Mouse (Mus musculus): ENCODE measurements around the gene Ikzf1. TPM values are rescaled to one million over a fixed set of nuclear protein-coding genes. Genes with fewer than 3 reads are reported as not detected.

Ikzf1 gene
- total RNA-seq, 1 experiment = 0.49 TPM

- Histone ChIP-seq H3K4me1 (ENCODE audit: control insufficient read depth in 2 of 2, insufficient read depth in 2 of 2, low read length in 2 of 2, poor library complexity in 1 of 2) (no peaks in the 10 kb centered on the region), H3K27ac (ENCODE audit: insufficient read depth, low read depth, low read length, poor library complexity, severe bottlenecking) (no peak overlapping the region)
- TF ChIP-seq CHD2 (IDR thresholded peaks at IDR 0.05; ENCODE audit: low read depth, low read length) (no peak), ZC3H11A (IDR thresholded peaks at IDR 0.05; ENCODE audit: borderline replicate concordance, low read depth, low read length) (no peak), MAFK (IDR thresholded peaks at IDR 0.05; ENCODE audit: insufficient read depth, low read depth, low read length) (no peak), ZNF384 (IDR thresholded peaks at IDR 0.05; ENCODE audit: low read depth, low read length) (no peak), HCFC1 (IDR thresholded peaks at IDR 0.05; ENCODE audit: borderline replicate concordance, insufficient read depth, low read length) (no peak)
Measured at GRCm38 (mm10) chr11:11730062-11730461, 45.3 kb downstream of the Ikzf1 start.

GRCm38 (mm10) chr11:11731727-11732126 is 46.9 kb downstream of the Ikzf1 start:
- H3K36me3 ChIP-seq (ENCODE audit: control insufficient read depth, insufficient read depth, low read length, poor library complexity, severe bottlenecking) = no peaks in the 10 kb centered on the region
- in situ Hi-C loops (cut with MboI; ENCODE audit: low sequenced_read_pairs in 2 of 2, unreplicated experiment in 2 of 2) = loop anchor here (25.0 kb wide), 1 partner anchor 169 kb away; no protein-coding TSS in a partner anchor

More at GRCm38 (mm10) chr11:11730062-11730461, 45.3 kb downstream of the Ikzf1 start:
- Histone ChIP-seq H3K9me3 (ENCODE audit: control insufficient read depth, insufficient read depth, low read depth, low read length) (no peaks in the 10 kb centered on the region), H3K36me3 (ENCODE audit: control insufficient read depth, insufficient read depth, low read length, poor library complexity, severe bottlenecking) (no peaks in the 10 kb centered on the region), H3K9ac (ENCODE audit: insufficient read depth, low read depth, low read length, poor library complexity, severe bottlenecking) (no peak overlapping the region), H3K4me3 (ENCODE audit: insufficient read depth in 1 of 2, low read depth in 1 of 2, low read length in 2 of 2, poor library complexity in 1 of 2, severe bottlenecking in 1 of 2) (no peak overlapping the region)
- in situ Hi-C loops (cut with MboI; ENCODE audit: low sequenced_read_pairs in 2 of 2, unreplicated experiment in 2 of 2) = loop anchor here (25.0 kb wide), 1 partner anchor 168 kb away; no protein-coding TSS in a partner anchor
- DNase-seq (ENCODE audit: low read depth, low spot score) = no peak

GRCm38 (mm10) chr11:11732972-11733770 is 48.4 kb downstream of the Ikzf1 start:
- no peak overlapping the region for H3K27ac ChIP-seq (ENCODE audit: insufficient read depth, low read depth, low read length, poor library complexity, severe bottlenecking)
- TF ChIP-seq MAFK (IDR thresholded peaks at IDR 0.05; ENCODE audit: insufficient read depth, low read depth, low read length) (no peak), ZNF384 (IDR thresholded peaks at IDR 0.05; ENCODE audit: low read depth, low read length) (no peak), ZC3H11A (IDR thresholded peaks at IDR 0.05; ENCODE audit: borderline replicate concordance, low read depth, low read length) (no peak), CHD2 (IDR thresholded peaks at IDR 0.05; ENCODE audit: low read depth, low read length) (no peak), HCFC1 (IDR thresholded peaks at IDR 0.05; ENCODE audit: borderline replicate concordance, insufficient read depth, low read length) (no peak)
- DNase-seq (ENCODE audit: low read depth, low spot score) = no peak
- H3K36me3 ChIP-seq (ENCODE audit: control insufficient read depth, insufficient read depth, low read length, poor library complexity, severe bottlenecking) = no peaks in the 10 kb centered on the region
- in situ Hi-C loops (cut with MboI; ENCODE audit: low sequenced_read_pairs in 2 of 2, unreplicated experiment in 2 of 2) = loop anchor here (25.0 kb wide), 1 partner anchor 171 kb away; no protein-coding TSS in a partner anchor
- H3K4me1 ChIP-seq (ENCODE audit: control insufficient read depth in 2 of 2, insufficient read depth in 2 of 2, low read length in 2 of 2, poor library complexity in 1 of 2) = no peaks in the 10 kb centered on the region
- no peak overlapping the region for H3K9ac ChIP-seq (ENCODE audit: insufficient read depth, low read depth, low read length, poor library complexity, severe bottlenecking)
- no peaks in the 10 kb centered on the region for H3K9me3 ChIP-seq (ENCODE audit: control insufficient read depth, insufficient read depth, low read depth, low read length)
- H3K4me3 ChIP-seq (ENCODE audit: insufficient read depth in 1 of 2, low read depth in 1 of 2, low read length in 2 of 2, poor library complexity in 1 of 2, severe bottlenecking in 1 of 2) = no peak overlapping the region

More at GRCm38 (mm10) chr11:11731727-11732126, 46.9 kb downstream of the Ikzf1 start:
- Histone ChIP-seq H3K9ac (ENCODE audit: insufficient read depth, low read depth, low read length, poor library complexity, severe bottlenecking) (no peak overlapping the region), H3K27ac (ENCODE audit: insufficient read depth, low read depth, low read length, poor library complexity, severe bottlenecking) (no peak overlapping the region), H3K4me3 (ENCODE audit: insufficient read depth in 1 of 2, low read depth in 1 of 2, low read length in 2 of 2, poor library complexity in 1 of 2, severe bottlenecking in 1 of 2) (no peak overlapping the region), H3K4me1 (ENCODE audit: control insufficient read depth in 2 of 2, insufficient read depth in 2 of 2, low read length in 2 of 2, poor library complexity in 1 of 2) (no peaks in the 10 kb centered on the region), H3K9me3 (ENCODE audit: control insufficient read depth, insufficient read depth, low read depth, low read length) (no peaks in the 10 kb centered on the region)
- TF ChIP-seq ZC3H11A (IDR thresholded peaks at IDR 0.05; ENCODE audit: borderline replicate concordance, low read depth, low read length) = no peak
- TF ChIP-seq HCFC1 (IDR thresholded peaks at IDR 0.05; ENCODE audit: borderline replicate concordance, insufficient read depth, low read length) = no peak
- TF ChIP-seq ZNF384 (IDR thresholded peaks at IDR 0.05; ENCODE audit: low read depth, low read length) = no peak
- TF ChIP-seq MAFK (IDR thresholded peaks at IDR 0.05; ENCODE audit: insufficient read depth, low read depth, low read length) = no peak
- TF ChIP-seq CHD2 (IDR thresholded peaks at IDR 0.05; ENCODE audit: low read depth, low read length) = no peak
- DNase-seq (ENCODE audit: low read depth, low spot score) = no peak

- Histone ChIP-seq H3K9ac (ENCODE audit: insufficient read depth, low read depth, low read length, poor library complexity, severe bottlenecking) (no peak overlapping the region), H3K4me3 (ENCODE audit: insufficient read depth in 1 of 2, low read depth in 1 of 2, low read length in 2 of 2, poor library complexity in 1 of 2, severe bottlenecking in 1 of 2) (no peak overlapping the region), H3K4me1 (ENCODE audit: control insufficient read depth in 2 of 2, insufficient read depth in 2 of 2, low read length in 2 of 2, poor library complexity in 1 of 2) (no peaks in the 10 kb centered on the region), H3K9me3 (ENCODE audit: control insufficient read depth, insufficient read depth, low read depth, low read length) (no peaks in the 10 kb centered on the region), H3K36me3 (ENCODE audit: control insufficient read depth, insufficient read depth, low read length, poor library complexity, severe bottlenecking) (no peaks in the 10 kb centered on the region), H3K27ac (ENCODE audit: insufficient read depth, low read depth, low read length, poor library complexity, severe bottlenecking) (no peak overlapping the region)
- TF ChIP-seq ZC3H11A (IDR thresholded peaks at IDR 0.05; ENCODE audit: borderline replicate concordance, low read depth, low read length) (no peak), MAFK (IDR thresholded peaks at IDR 0.05; ENCODE audit: insufficient read depth, low read depth, low read length) (no peak), CHD2 (IDR thresholded peaks at IDR 0.05; ENCODE audit: low read depth, low read length) (no peak), ZNF384 (IDR thresholded peaks at IDR 0.05; ENCODE audit: low read depth, low read length) (no peak), HCFC1 (IDR thresholded peaks at IDR 0.05; ENCODE audit: borderline replicate concordance, insufficient read depth, low read length) (no peak)
- DNase-seq (ENCODE audit: low read depth, low spot score) = no peak
- in situ Hi-C loops (cut with MboI; ENCODE audit: low sequenced_read_pairs in 2 of 2, unreplicated experiment in 2 of 2) = loop anchor here (25.0 kb wide), 1 partner anchor 173 kb away; no protein-coding TSS in a partner anchor
Measured at GRCm38 (mm10) chr11:11735155-11735554, 50.4 kb downstream of the Ikzf1 start.

Data from ES-E14 (cell line).